Mouse (Mus musculus): Measurements from ENCODE around the gene Ensa.

- TF ChIP-seq POLR2A (IDR thresholded peaks at IDR 0.05; ENCODE audit: extremely low read depth, insufficient read depth, low read length): 0 out of 2 replicates have a peak, but pooled peaks have one; percentile 28
- no peak for TF ChIP-seq CTCF (IDR thresholded peaks at IDR 0.05; ENCODE audit: low read depth, low read length)
Measured at GRCm38 (mm10) chr3:95674236-95674635, 49.4 kb downstream of the Ensa start.

All from liver, adult 2 months (tissue).